Mouse (Mus musculus): Measurements from ENCODE around the gene Folh1. TPM values are rescaled to one million over a fixed set of nuclear protein-coding genes. Genes with fewer than 3 reads are reported as not detected.
A peak's percentile ranks its signal among the peaks of the same experiment; 100 is the strongest.
"Not testable (repeated sequence)": the region's sequence is repeated elsewhere in the genome, so short reads cannot be mapped to it uniquely, and the experiment has no call there.

Gene Folh1
- polyA plus RNA-seq (2014; fragmentation: Nextera tagmentation; extraction: Ambion mirVana), result not detected in 2 replicates

DNA sequence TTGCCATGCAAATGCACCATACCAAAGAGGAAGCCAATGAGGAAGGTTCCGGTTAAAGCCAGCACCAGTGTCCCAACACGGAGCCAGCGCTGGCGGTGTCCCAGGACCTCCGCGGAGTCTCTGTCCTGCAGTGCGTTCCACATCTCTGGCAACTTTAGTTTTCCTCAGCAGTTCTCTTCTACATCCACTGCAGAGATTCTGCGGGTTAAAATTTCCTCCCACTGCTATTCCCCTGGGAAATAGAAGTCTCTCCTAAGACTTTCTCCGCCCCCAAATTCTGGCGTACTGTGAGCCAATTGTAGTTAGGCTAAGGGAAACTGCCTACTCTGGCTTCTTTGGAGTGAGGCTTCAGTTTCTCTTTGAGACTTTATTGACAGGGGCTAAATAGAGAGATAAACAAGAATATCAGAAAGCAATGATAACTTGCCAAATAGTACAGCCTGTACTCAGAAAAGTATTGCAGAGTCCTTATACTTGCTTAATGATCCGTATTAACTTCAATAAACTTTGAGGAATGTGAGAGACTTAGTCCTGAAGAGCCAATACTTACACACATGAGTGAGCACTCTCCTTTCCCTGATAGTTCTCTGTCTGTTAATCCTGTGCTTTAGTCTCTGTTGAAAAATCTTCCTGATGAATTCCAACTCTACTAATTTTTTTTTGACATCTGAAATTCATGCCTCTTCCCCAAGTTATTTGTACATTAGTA lies at the start of gene Folh1:
Gene Folh1 (minus strand): TSS at position 327 of the 709 bp plus-strand sequence.
- H3K4me3 ChIP-seq (ENCODE audit: low read depth, low read length), result peak within 1 kb of the TSS; percentile 35
- peak within 1 kb of the TSS; percentile 68 for H3K4me2 ChIP-seq
- ATAC-seq (replicated peaks; ENCODE audit: insufficient number of reproducible peaks, low FRiP score, low TSS enrichment), result no peak
- H3K27me3 ChIP-seq (ENCODE audit: control insufficient read depth, insufficient read depth, low read length), result no peaks in the 10 kb centered on the region
- H3K36me3 ChIP-seq (ENCODE audit: control insufficient read depth, insufficient read depth, low read length), result no peaks in the 10 kb centered on the region
- no peak within 1 kb of the TSS for H3K9ac ChIP-seq (ENCODE audit: low read depth, low read length)
- no peak within 1 kb of the TSS for H3K27ac ChIP-seq (ENCODE audit: low read depth, low read length)
- WGBS (ENCODE audit: insufficient replicate concordance), result 7% methylated on average over 11 of the region's 11 CpGs
- no peaks in the 10 kb centered on the region for H3K9me3 ChIP-seq (replicated peaks; ENCODE audit: control insufficient read depth, low read length)
- no peaks in the 10 kb centered on the region for H3K4me1 ChIP-seq (ENCODE audit: control insufficient read depth, insufficient read depth, low read length)

- no peak overlapping the region for H3K9ac ChIP-seq (ENCODE audit: low read depth, low read length)
- H3K4me1 ChIP-seq (ENCODE audit: control insufficient read depth, insufficient read depth, low read length), result no peaks in the 10 kb centered on the region
- H3K4me3 ChIP-seq (ENCODE audit: low read depth, low read length), result no peak overlapping the region
- no peak for ATAC-seq (replicated peaks; ENCODE audit: insufficient number of reproducible peaks, low FRiP score, low TSS enrichment)
- no peak overlapping the region for H3K4me2 ChIP-seq
- no peaks in the 10 kb centered on the region for H3K9me3 ChIP-seq (replicated peaks; ENCODE audit: control insufficient read depth, low read length)
- H3K36me3 ChIP-seq (ENCODE audit: control insufficient read depth, insufficient read depth, low read length), result no peaks in the 10 kb centered on the region
- no peak overlapping the region for H3K27ac ChIP-seq (ENCODE audit: low read depth, low read length)
- H3K27me3 ChIP-seq (ENCODE audit: control insufficient read depth, insufficient read depth, low read length), result no peaks in the 10 kb centered on the region
- 76% methylated on average over 1 of the region's 1 CpGs for WGBS (ENCODE audit: insufficient replicate concordance)
Observed at GRCm38 (mm10) chr7:86816466-86816865, 40.7 kb upstream of the Folh1 start.

DNA sequence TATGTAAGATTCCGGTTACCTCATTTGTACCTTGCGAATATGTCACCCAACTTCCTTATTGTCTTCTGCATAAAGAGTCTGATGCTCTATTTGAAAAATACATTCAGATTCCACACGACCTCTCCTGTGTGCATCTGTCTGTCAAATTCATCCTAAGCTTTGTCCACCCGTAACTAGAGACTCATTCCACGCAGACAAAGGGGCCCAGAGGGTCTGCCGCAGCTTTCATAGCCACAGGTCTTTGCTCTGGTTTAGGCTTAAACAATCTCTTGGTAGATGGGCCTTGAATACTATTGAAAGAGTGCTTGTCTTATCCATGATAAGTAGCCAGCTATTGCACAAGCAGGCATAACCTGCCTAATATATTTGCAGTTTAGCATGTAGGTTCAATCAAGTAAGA lies 40.0 kb upstream of the Folh1 start:
- H3K4me2 ChIP-seq; H3K9me3 ChIP-seq (replicated peaks; ENCODE audit: control insufficient read depth, low read length); H3K4me1 ChIP-seq (ENCODE audit: control insufficient read depth, insufficient read depth, low read length); H3K4me3 ChIP-seq (ENCODE audit: low read depth, low read length); H3K9ac ChIP-seq (ENCODE audit: low read depth, low read length); ATAC-seq (replicated peaks; ENCODE audit: insufficient number of reproducible peaks, low FRiP score, low TSS enrichment); H3K27me3 ChIP-seq (ENCODE audit: control insufficient read depth, insufficient read depth, low read length); H3K36me3 ChIP-seq (ENCODE audit: control insufficient read depth, insufficient read depth, low read length); H3K27ac ChIP-seq (ENCODE audit: low read depth, low read length): not testable (repeated sequence)
- WGBS (ENCODE audit: insufficient replicate concordance), result 80% methylated on average over 6 of the region's 6 CpGs

DNA sequence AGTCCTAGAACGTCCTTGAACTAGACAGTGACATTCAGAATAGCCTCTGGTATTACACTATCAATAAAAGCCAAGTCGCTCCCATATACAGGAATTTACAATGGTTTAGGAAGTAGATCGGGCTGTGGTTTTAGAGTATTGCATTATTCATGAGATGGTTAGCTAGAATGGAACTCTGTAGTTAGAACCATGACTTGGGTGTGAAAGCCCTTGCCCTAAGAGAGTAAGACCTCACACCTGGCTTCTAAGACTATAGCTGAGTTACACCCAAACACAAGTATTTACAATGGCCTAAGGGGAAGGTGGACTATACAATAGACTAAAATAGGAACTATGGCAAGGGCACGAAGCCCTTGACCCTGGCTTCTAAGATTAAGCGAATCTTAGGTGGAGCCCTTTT lies 39.5 kb upstream of the Folh1 start:
- H3K27ac ChIP-seq (ENCODE audit: low read depth, low read length); H3K9me3 ChIP-seq (replicated peaks; ENCODE audit: control insufficient read depth, low read length); H3K36me3 ChIP-seq (ENCODE audit: control insufficient read depth, insufficient read depth, low read length); H3K9ac ChIP-seq (ENCODE audit: low read depth, low read length); H3K27me3 ChIP-seq (ENCODE audit: control insufficient read depth, insufficient read depth, low read length); H3K4me3 ChIP-seq (ENCODE audit: low read depth, low read length); ATAC-seq (replicated peaks; ENCODE audit: insufficient number of reproducible peaks, low FRiP score, low TSS enrichment); H3K4me1 ChIP-seq (ENCODE audit: control insufficient read depth, insufficient read depth, low read length); H3K4me2 ChIP-seq: not testable (repeated sequence)
- WGBS (ENCODE audit: insufficient replicate concordance), result 78% methylated on average over 4 of the region's 5 CpGs

DNA sequence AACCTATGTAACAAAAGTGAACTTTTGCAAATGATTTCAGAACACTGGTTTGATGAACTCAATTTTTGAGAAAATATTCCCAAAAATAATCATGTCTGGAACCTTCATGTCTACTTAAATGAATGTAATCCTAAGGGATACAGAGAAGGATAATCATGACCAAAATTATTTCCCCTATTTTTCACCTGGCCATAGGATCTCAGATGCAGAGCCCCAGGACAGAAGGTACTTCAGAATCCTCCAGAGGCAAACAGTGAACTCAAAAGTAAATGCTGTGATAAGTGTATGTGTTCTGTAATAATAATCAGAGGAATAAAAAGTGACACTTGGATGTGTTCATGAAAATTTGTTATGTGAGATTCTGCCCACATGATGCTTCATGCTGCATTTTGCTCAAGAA lies 19.0 kb upstream of the Folh1 start, which contains the start of gene Vmn2r77:
Gene Vmn2r77 (plus strand): TSS at position 301 of the 400 bp plus-strand sequence.
- H3K4me3 ChIP-seq (ENCODE audit: low read depth, low read length), result no peak within 1 kb of the TSS
- no peaks in the 10 kb centered on the region for H3K4me1 ChIP-seq (ENCODE audit: control insufficient read depth, insufficient read depth, low read length)
- H3K9me3 ChIP-seq (replicated peaks; ENCODE audit: control insufficient read depth, low read length), result no peaks in the 10 kb centered on the region
- no peak within 1 kb of the TSS for H3K27ac ChIP-seq (ENCODE audit: low read depth, low read length)
- no peaks in the 10 kb centered on the region for H3K27me3 ChIP-seq (ENCODE audit: control insufficient read depth, insufficient read depth, low read length)
- ATAC-seq (replicated peaks; ENCODE audit: insufficient number of reproducible peaks, low FRiP score, low TSS enrichment), result no peak
- H3K36me3 ChIP-seq (ENCODE audit: control insufficient read depth, insufficient read depth, low read length), result no peaks in the 10 kb centered on the region
- no peak within 1 kb of the TSS for H3K9ac ChIP-seq (ENCODE audit: low read depth, low read length)
- H3K4me2 ChIP-seq, result no peak within 1 kb of the TSS

GRCm38 (mm10) chr7:86771621-86772020 lies 4.1 kb downstream of the Folh1 start:
- 79% methylated on average over 3 of the region's 3 CpGs for WGBS (ENCODE audit: insufficient replicate concordance)

GRCm38 (mm10) chr7:86764628-86765027 lies 11.1 kb downstream of the Folh1 start:
- no peak overlapping the region for H3K4me2 ChIP-seq
- H3K9me3 ChIP-seq (replicated peaks; ENCODE audit: control insufficient read depth, low read length), result no peaks in the 10 kb centered on the region
- H3K27me3 ChIP-seq (ENCODE audit: control insufficient read depth, insufficient read depth, low read length), result no peaks in the 10 kb centered on the region
- no peaks in the 10 kb centered on the region for H3K4me1 ChIP-seq (ENCODE audit: control insufficient read depth, insufficient read depth, low read length)
- ATAC-seq (replicated peaks; ENCODE audit: insufficient number of reproducible peaks, low FRiP score, low TSS enrichment), result no peak
- H3K27ac ChIP-seq (ENCODE audit: low read depth, low read length), result no peak overlapping the region
- no peaks in the 10 kb centered on the region for H3K36me3 ChIP-seq (ENCODE audit: control insufficient read depth, insufficient read depth, low read length)
- H3K9ac ChIP-seq (ENCODE audit: low read depth, low read length), result no peak overlapping the region
- H3K4me3 ChIP-seq (ENCODE audit: low read depth, low read length), result no peak overlapping the region

More at GRCm38 (mm10) chr7:86771621-86772020, 4.1 kb downstream of the Folh1 start:
- no peak for ATAC-seq (replicated peaks; ENCODE audit: insufficient number of reproducible peaks, low FRiP score, low TSS enrichment)
- no peak overlapping the region for H3K4me2 ChIP-seq
- H3K36me3 ChIP-seq (ENCODE audit: control insufficient read depth, insufficient read depth, low read length), result no peaks in the 10 kb centered on the region
- H3K9ac ChIP-seq (ENCODE audit: low read depth, low read length), result no peak overlapping the region
- H3K4me1 ChIP-seq (ENCODE audit: control insufficient read depth, insufficient read depth, low read length), result no peaks in the 10 kb centered on the region
- H3K9me3 ChIP-seq (replicated peaks; ENCODE audit: control insufficient read depth, low read length), result no peaks in the 10 kb centered on the region
- H3K4me3 ChIP-seq (ENCODE audit: low read depth, low read length), result no peak overlapping the region
- H3K27me3 ChIP-seq (ENCODE audit: control insufficient read depth, insufficient read depth, low read length), result no peaks in the 10 kb centered on the region
- H3K27ac ChIP-seq (ENCODE audit: low read depth, low read length), result no peak overlapping the region

- ATAC-seq (replicated peaks; ENCODE audit: insufficient number of reproducible peaks, low FRiP score, low TSS enrichment), result no peak
- Histone ChIP-seq H3K4me2 (no peak overlapping the region), H3K4me3 (ENCODE audit: low read depth, low read length) (no peak overlapping the region), H3K27ac (ENCODE audit: low read depth, low read length) (no peak overlapping the region), H3K4me1 (ENCODE audit: control insufficient read depth, insufficient read depth, low read length) (no peaks in the 10 kb centered on the region), H3K36me3 (ENCODE audit: control insufficient read depth, insufficient read depth, low read length) (no peaks in the 10 kb centered on the region), H3K9me3 (replicated peaks; ENCODE audit: control insufficient read depth, low read length) (no peaks in the 10 kb centered on the region), H3K27me3 (ENCODE audit: control insufficient read depth, insufficient read depth, low read length) (no peaks in the 10 kb centered on the region), H3K9ac (ENCODE audit: low read depth, low read length) (no peak overlapping the region)
- WGBS (ENCODE audit: insufficient replicate concordance), result 71% methylated on average over 1 of the region's 1 CpGs
Observed at GRCm38 (mm10) chr7:86760751-86761150, 15.0 kb downstream of the Folh1 start.

DNA sequence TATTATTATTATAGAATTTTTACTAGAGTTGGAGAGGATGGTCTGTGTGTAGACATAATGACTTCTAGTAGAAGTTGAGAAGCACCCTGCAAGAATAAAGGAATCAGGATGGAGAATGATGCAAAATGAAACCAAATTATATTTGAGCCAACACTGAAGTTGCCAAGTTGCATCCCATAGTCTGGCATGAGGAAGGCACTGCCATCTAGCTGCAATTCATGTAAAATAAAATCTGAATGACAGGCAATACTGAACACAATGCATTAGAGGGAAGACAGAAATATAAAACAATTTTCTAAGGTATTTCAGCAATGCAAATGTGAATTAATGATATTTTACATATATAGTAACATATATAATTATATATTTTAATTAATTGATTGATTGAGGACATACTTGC lies 50.7 kb downstream of the Folh1 start:
- H3K9ac ChIP-seq (ENCODE audit: low read depth, low read length), result no peak overlapping the region
- no peaks in the 10 kb centered on the region for H3K9me3 ChIP-seq (replicated peaks; ENCODE audit: control insufficient read depth, low read length)
- no peaks in the 10 kb centered on the region for H3K27me3 ChIP-seq (ENCODE audit: control insufficient read depth, insufficient read depth, low read length)
- no peaks in the 10 kb centered on the region for H3K4me1 ChIP-seq (ENCODE audit: control insufficient read depth, insufficient read depth, low read length)
- H3K4me2 ChIP-seq, result no peak overlapping the region
- ATAC-seq (replicated peaks; ENCODE audit: insufficient number of reproducible peaks, low FRiP score, low TSS enrichment), result no peak
- no peaks in the 10 kb centered on the region for H3K36me3 ChIP-seq (ENCODE audit: control insufficient read depth, insufficient read depth, low read length)
- no peak overlapping the region for H3K27ac ChIP-seq (ENCODE audit: low read depth, low read length)
- no peak overlapping the region for H3K4me3 ChIP-seq (ENCODE audit: low read depth, low read length)

Measured in heart, embryonic 11.5 days (tissue).